Mouse (Mus musculus): ENCODE measurements around the gene Tspan11.

GRCm38 (mm10) chr6:127920652-127921051 lies 33.3 kb downstream of the Tspan11 start:
- TF ChIP-seq CTCF (IDR thresholded peaks at IDR 0.05; ENCODE audit: insufficient read depth, low read length) (peak; percentile 83), POLR2A (IDR thresholded peaks at IDR 0.05; ENCODE audit: borderline replicate concordance, extremely low read depth, low read depth, low read length) (no peak)

All from lung, adult 2 months (tissue).